Comparison of ENCODE assay signal across 9 mouse cellular contexts in the genomic region with DNA sequence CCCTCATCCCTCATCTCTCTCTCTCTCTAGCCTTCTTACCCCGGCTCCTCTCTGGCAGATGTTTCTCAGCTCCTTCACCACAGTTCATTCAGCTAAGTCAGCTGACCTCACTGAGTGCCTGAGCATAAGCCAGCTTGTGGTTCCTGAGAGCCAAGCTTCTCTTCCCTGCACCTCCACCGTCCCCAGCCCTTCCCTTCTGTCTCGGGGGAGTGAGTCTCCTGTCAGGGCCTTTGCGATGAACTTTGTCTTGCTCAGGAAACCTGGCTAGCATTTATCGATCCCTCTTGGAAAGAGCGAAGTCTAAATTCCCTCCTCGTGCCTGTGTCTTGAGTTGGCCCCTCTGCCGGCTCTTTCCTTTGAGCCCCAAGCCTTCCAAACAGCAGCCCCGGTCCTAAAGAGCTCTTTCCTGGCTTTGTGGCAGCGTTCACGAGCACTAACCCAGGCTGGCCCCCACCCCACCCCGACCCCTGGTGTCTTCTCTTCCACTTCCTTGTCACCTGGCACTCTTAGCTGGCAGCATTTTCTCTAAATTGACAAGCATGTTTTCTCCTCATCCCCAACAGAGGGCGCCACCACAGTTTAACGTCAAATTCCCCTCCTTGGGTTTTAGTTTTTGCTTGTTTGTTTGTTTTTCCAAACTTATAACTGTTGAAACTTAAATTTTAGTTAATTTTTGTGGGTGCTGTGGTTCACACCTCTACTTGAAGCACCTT. TPM values are rescaled to one million over a fixed set of nuclear protein-coding genes. Genes with fewer than 3 reads are reported as not detected.
DNase-seq lines count a peak whose midpoint lies in the region; ATAC-seq and TF ChIP-seq lines count a peak whose summit lies in the region.
"Had no signal": no experiment of that assay in that cellular context is flagged by ENCODE, and none has a peak within 500 bp of the region (broad histone marks: within the 10 kb centered on the region; RNA-seq: fewer than 3 reads in every experiment).

No protein-coding gene starts in this region.

- peak overlapping the region; percentile 38 for H3K4me2 ChIP-seq in liver, embryonic 13.5 days
- H3K4me2 ChIP-seq: limb, embryonic 15.5 days had no signal

- intact Hi-C loops in left cerebral cortex, adult 2 months (cut with DNase I) = no loop called here
- intact Hi-C loops in left cerebral cortex, postnatal 10 days (cut with DNase I) = no loop called here

- DNase-seq in left cerebral cortex, adult 2 months (ENCODE audit: extremely low spot score in 1 of 2, low spot score in 2 of 2) = no peak
- DNase-seq in left cerebral cortex, postnatal 10 days (ENCODE audit: extremely low spot score in 1 of 2, low spot score in 2 of 2) = no peak
- peak; percentile 26 to 45 for DNase-seq in adrenal gland, postnatal 36 days
- DNase-seq in liver, embryonic 13.5 days = no peak
- DNase-seq in thymus, postnatal 10 days (ENCODE audit: low spot score in 2 of 2) = peak; percentile 45 to 67
- DNase-seq in frontal cortex, postnatal 10 days (ENCODE audit: low spot score in 2 of 2) = no peak
- DNase-seq in cerebellum, adult 8-10 months = no peak
- DNase-seq in kidney, adult 9 months = no peak

- ATAC-seq in liver, embryonic 13.5 days (ENCODE audit: low read depth) = no peak

- H3K9me3 ChIP-seq in liver, embryonic 13.5 days (replicated peaks) = 0 out of 2 replicates have a peak, but pooled peaks cover 2% of the 10 kb centered on the region
- H3K9me3 ChIP-seq: limb, embryonic 15.5 days had no signal

- WGBS in liver, embryonic 13.5 days (ENCODE audit: insufficient replicate concordance) = 29% methylated on average over 14 of the region's 14 CpGs

- H3K27ac ChIP-seq in left cerebral cortex, adult 2 months = no peak overlapping the region
- no peak overlapping the region for H3K27ac ChIP-seq in liver, embryonic 13.5 days
- H3K27ac ChIP-seq: limb, embryonic 15.5 days had no signal

- peak overlapping the region; percentile 46; the same call in 1 of the 2 replicates for H3K9ac ChIP-seq in liver, embryonic 13.5 days
- H3K9ac ChIP-seq: limb, embryonic 15.5 days had no signal

- H3K4me3 ChIP-seq in left cerebral cortex, adult 2 months = no peak overlapping the region
- H3K4me3 ChIP-seq in liver, embryonic 13.5 days (replicated peaks) = peak overlapping the region; percentile 18
- H3K4me3 ChIP-seq: limb, embryonic 15.5 days had no signal

- peaks cover 24% of the 10 kb centered on the region for H3K4me1 ChIP-seq in liver, embryonic 13.5 days (replicated peaks)

- no peaks in the 10 kb centered on the region for H3K27me3 ChIP-seq in liver, embryonic 13.5 days
- H3K27me3 ChIP-seq: limb, embryonic 15.5 days had no signal

- TF ChIP-seq CTCF in left cerebral cortex, adult 2 months (IDR thresholded peaks at IDR 0.05) = peak; percentile 45

- no peaks in the 10 kb centered on the region for H3K36me3 ChIP-seq in liver, embryonic 13.5 days
- H3K36me3 ChIP-seq: limb, embryonic 15.5 days had no signal

RNA-seq across cellular contexts. Expression of a gene that starts 10.7 kb away (rescaled TPM):
- 1 to 10 TPM; 2.7 to 3.3 TPM for total RNA-seq in left cerebral cortex, adult 2 months (2021)
- 1 to 10 TPM; 4.3 to 4.6 TPM for total RNA-seq in left cerebral cortex, postnatal 10 days (2021)
- total RNA-seq in adrenal gland, postnatal 36 days (2021) = 1 to 10 TPM; 2.3 to 4.7 TPM
- 1.1 TPM in 2 replicates for polyA plus RNA-seq in liver, embryonic 13.5 days (2015; fragmentation: Nextera tagmentation; extraction: Ambion mirVana)

RNA-seq across cellular contexts. Expression of a gene that starts 15.4 kb away (rescaled TPM):
- total RNA-seq in left cerebral cortex, adult 2 months (2021) = 10 to 100 TPM; 20.6 to 31.7 TPM
- 10 to 100 TPM; 35.5 to 45.2 TPM for total RNA-seq in left cerebral cortex, postnatal 10 days (2021)
- 10 to 100 TPM; 40.8 to 43.6 TPM for total RNA-seq in adrenal gland, postnatal 36 days (2021)
- polyA plus RNA-seq in liver, embryonic 13.5 days (2015; fragmentation: Nextera tagmentation; extraction: Ambion mirVana) = 325 and 361 TPM in 2 replicates

Comparison
In these comparisons a context has a peak if more than half of its experiments do, and no peak if none do; other contexts are left out.
1. DNase-seq: peak in adrenal gland, postnatal 36 days (2 of 2) and thymus, postnatal 10 days (2 of 2); none in left cerebral cortex, adult 2 months (0 of 2), left cerebral cortex, postnatal 10 days (0 of 2), liver, embryonic 13.5 days (single experiment), frontal cortex, postnatal 10 days (0 of 2), cerebellum, adult 8-10 months (single experiment) and kidney, adult 9 months (single experiment).